ENCODE assay signal across 13 mouse cellular contexts in the genomic region with DNA sequence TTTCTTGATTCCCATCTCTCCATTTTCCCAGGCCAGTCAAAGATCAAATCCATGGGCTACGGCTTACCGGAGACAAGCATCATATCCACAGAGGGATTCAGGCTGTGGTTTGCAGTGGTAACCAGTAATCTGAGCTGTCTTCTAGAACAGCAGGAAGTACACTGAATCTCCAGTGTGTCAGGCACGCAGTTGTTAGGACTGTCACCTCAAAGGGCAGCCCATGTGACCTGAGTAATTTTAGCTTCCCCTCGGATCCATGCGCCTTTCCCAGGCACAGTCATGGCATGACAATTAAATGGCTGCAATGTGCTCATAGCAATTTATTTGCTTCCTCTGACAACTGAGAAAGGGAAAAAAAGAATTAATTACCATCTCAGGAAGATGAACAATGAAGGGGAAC.
"Had no signal": no experiment of that assay in that cellular context is flagged by ENCODE, and none has a peak within 500 bp of the region (broad histone marks: within the 10 kb centered on the region; RNA-seq: fewer than 3 reads in every experiment).

No protein-coding gene starts in this region.

- H3K4me3 ChIP-seq: layer of hippocampus, adult 2 months; limb, embryonic 13.5 days; midbrain, embryonic 13.5 days; neural tube, embryonic 12.5 days; stomach, embryonic 15.5 days had no signal

- H3K27me3 ChIP-seq: limb, embryonic 13.5 days; midbrain, embryonic 13.5 days; neural tube, embryonic 12.5 days; stomach, embryonic 15.5 days had no signal

- H3K36me3 ChIP-seq: limb, embryonic 13.5 days; midbrain, embryonic 13.5 days; neural tube, embryonic 12.5 days; stomach, embryonic 15.5 days had no signal

- H3K4me1 ChIP-seq: stomach, embryonic 15.5 days had no signal

- H3K9ac ChIP-seq: limb, embryonic 13.5 days; liver, embryonic 14.5 days; midbrain, embryonic 13.5 days; neural tube, embryonic 12.5 days; stomach, embryonic 15.5 days had no signal

- H3K4me2 ChIP-seq: limb, embryonic 13.5 days; midbrain, embryonic 13.5 days; neural tube, embryonic 12.5 days; stomach, embryonic 15.5 days had no signal

- ATAC-seq: midbrain, embryonic 13.5 days had no signal

- H3K9me3 ChIP-seq: limb, embryonic 13.5 days; midbrain, embryonic 13.5 days; neural tube, embryonic 12.5 days; stomach, embryonic 15.5 days had no signal

- H3K27ac ChIP-seq: kidney, postnatal 0 days; layer of hippocampus, adult 2 months; limb, embryonic 13.5 days; liver, embryonic 14.5 days; midbrain, embryonic 13.5 days; neural tube, embryonic 12.5 days; stomach, embryonic 15.5 days had no signal

- DNase-seq: kidney, postnatal 4 days; left cerebral cortex, postnatal 4 days; lung, adult 18-20 months; right cerebral cortex, postnatal 14 days; thymus, adult 2 months; thymus, postnatal 25 days had no signal
